Mouse (Mus musculus): ENCODE results near the gene Mrnip.

DNA sequence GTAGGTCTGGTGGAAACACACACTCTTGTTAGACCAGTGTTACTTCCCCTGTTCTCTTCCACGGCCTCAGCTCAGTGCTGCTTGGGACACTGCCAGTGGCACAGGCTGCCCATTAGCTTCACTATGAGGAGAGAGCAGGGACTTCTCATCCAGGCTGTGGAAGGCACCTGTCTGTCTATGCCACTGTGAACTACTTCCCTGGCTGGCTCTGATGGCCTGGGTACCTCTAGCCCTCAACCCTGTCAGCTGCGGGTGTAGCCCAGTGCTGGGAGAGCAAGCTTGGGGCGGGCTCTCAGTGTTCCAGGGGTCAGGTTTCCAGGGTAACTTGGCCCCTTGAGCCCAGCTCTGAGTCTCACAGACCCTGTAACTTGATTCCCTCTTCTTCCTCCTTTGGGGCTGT is 54.5 kb downstream of the Mrnip start:
- TF ChIP-seq MAFK (IDR thresholded peaks at IDR 0.05; ENCODE audit: insufficient read depth, low read depth, low read length) (no peak), ZC3H11A (IDR thresholded peaks at IDR 0.05; ENCODE audit: borderline replicate concordance, low read depth, low read length) (no peak), CHD2 (IDR thresholded peaks at IDR 0.05; ENCODE audit: low read depth, low read length) (no peak), HCFC1 (IDR thresholded peaks at IDR 0.05; ENCODE audit: borderline replicate concordance, insufficient read depth, low read length) (no peak)
